Mouse (Mus musculus): Measurements from ENCODE around the gene Tecrl.

Tecrl gene

GRCm38 (mm10) chr5:83354846-83355561 lies at the start of gene Tecrl:
TSS of gene Tecrl (minus strand) at chr5:83355195.
- no peak for DNase-seq

- DNase-seq = no peak
Measured at GRCm38 (mm10) chr5:83385021-83385420, 30.0 kb upstream of the Tecrl start.

- no peak for DNase-seq
Measured at GRCm38 (mm10) chr5:83351615-83352014, 3.4 kb downstream of the Tecrl start.

- DNase-seq = no peak
Measured at GRCm38 (mm10) chr5:83339144-83339543, 15.9 kb downstream of the Tecrl start.

GRCm38 (mm10) chr5:83267148-83267776 lies 87.7 kb downstream of the Tecrl start:
- DNase-seq = no peak

- DNase-seq = no peak
Measured at GRCm38 (mm10) chr5:83260059-83260458, 94.9 kb downstream of the Tecrl start.

GRCm38 (mm10) chr5:83254141-83254540 lies 100.9 kb downstream of the Tecrl start:
- DNase-seq = no peak

- no peak for DNase-seq
Measured at GRCm38 (mm10) chr5:83238848-83239452, 116.0 kb downstream of the Tecrl start.

Data from kidney, postnatal 10 days (tissue).